Mouse (Mus musculus) hindbrain, embryonic 15.5 days (tissue): ENCODE data around the gene Ptprs. TPM values are rescaled to one million over a fixed set of nuclear protein-coding genes. Genes with fewer than 3 reads are reported as not detected.

Experiments used
- ATAC-seq: fragments of 200-750 bp; cut with Nextera tagmentation; 2 replicates; pipeline ENCODE4 v1.8.0; 2017; ENCODE audit warnings: low read depth, moderate number of reproducible peaks, moderate TSS enrichment; ENCODE audit not compliant: low FRiP score
- H3K27ac ChIP-seq: fragments of 300-500 bp; sonication (generic); replicated peaks from 2 replicates; pipeline ENCODE4 v1.5.1; 2015; ENCODE audit warnings: mild to moderate bottlenecking, inconsistent platforms
- H3K27me3 ChIP-seq: fragments of 300-500 bp; sonication (generic); 2 replicates; pipeline ENCODE4 v1.6.1; 2015; ENCODE audit warnings: control low read depth, inconsistent platforms
- H3K36me3 ChIP-seq: fragments of 300-500 bp; sonication (generic); 2 replicates; pipeline ENCODE4 v1.6.1; 2015; ENCODE audit warnings: control low read depth, inconsistent platforms
- H3K4me1 ChIP-seq: fragments of 300-500 bp; sonication (generic); replicated peaks from 2 replicates; pipeline ENCODE4 v1.6.1; 2015; ENCODE audit warnings: control low read depth, inconsistent platforms
- H3K4me2 ChIP-seq: fragments of 300-500 bp; sonication (generic); 2 replicates; pipeline ENCODE4 v1.6.1; 2015; ENCODE audit warnings: moderate library complexity, mild to moderate bottlenecking, inconsistent platforms
- H3K4me3 ChIP-seq: fragments of 300-500 bp; sonication (generic); 2 replicates; pipeline ENCODE4 v1.5.1; 2015; ENCODE audit warnings: mild to moderate bottlenecking, inconsistent platforms
- H3K9ac ChIP-seq: fragments of 300-500 bp; sonication (generic); 2 replicates; pipeline ENCODE4 v1.6.1; 2015; ENCODE audit warnings: inconsistent platforms
- H3K9me3 ChIP-seq: fragments of 300-500 bp; sonication (generic); 2 replicates; pipeline ENCODE4 v1.6.1; 2016; ENCODE audit warnings: control low read depth, inconsistent platforms
- WGBS: fragments of 180-500 bp; shearing (Covaris S2); methylation state at CpG from one replicate; pipeline ENCODE4 v1.1.7; 2015; 5-methylcytosine and 5-hydroxymethylcytosine counted together
- microRNA-seq: library from miRNA; unstranded; fragments of <30 nt; microRNA quantifications from one replicate; pipeline ENCODE4, GENCODE M21; 2016
- polyA plus RNA-seq: library from polyadenylated mRNA; unstranded; fragments of >200 nt; fragmentation: Nextera tagmentation; extraction: Ambion mirVana; gene quantifications from 2 replicates; pipeline ENCODE4 v1.2.1, GENCODE M21; 2015

Ptprs gene
- polyA plus RNA-seq, 1 experiment from 2014 or later: 302 TPM

GRCm38 (mm10) chr17:56365791-56366673 is 110.3 kb downstream of the Ptprs start:
- Histone ChIP-seq H3K4me1 (peaks cover 76% of the 10 kb centered on the region), H3K9ac (no peak overlapping the region), H3K9me3 (no peaks in the 10 kb centered on the region), H3K27me3 (no peaks in the 10 kb centered on the region), H3K36me3 (peaks cover 15% of the 10 kb centered on the region), H3K27ac (peak overlapping the region; percentile 71), H3K4me2 (no peak overlapping the region), H3K4me3 (no peak overlapping the region)
- 37% methylated on average over 7 of the region's 7 CpGs for WGBS
- ATAC-seq: peak; percentile 46

Small RNAs within 50 kb of the gene (microRNA-seq; reads per million reads assigned to microRNA genes)
- gene Mir6977: 4.1 reads per million, percentile 16 among the genes with 10 or more reads in this experiment

Other genes with a start within 250 kb of the Ptprs start
- gene Fem1a, start 219.7 kb downstream of the Ptprs start, polyA plus RNA-seq: 18.2 and 18.8 TPM in 2 replicates
- gene Ticam1, start 199.7 kb downstream of the Ptprs start, polyA plus RNA-seq: 1.3 and 1.8 TPM in 2 replicates
- 16.6 and 17.5 TPM in 2 replicates for gene Plin3, start 183.6 kb downstream of the Ptprs start, polyA plus RNA-seq
- not detected in 2 replicates for gene Arrdc5, start 176.2 kb downstream of the Ptprs start, polyA plus RNA-seq
- gene Uhrf1, start 173.2 kb downstream of the Ptprs start, polyA plus RNA-seq: 29.7 and 31.9 TPM in 2 replicates
- gene Kdm4b, start 150.4 kb downstream of the Ptprs start, polyA plus RNA-seq: 71.5 and 73.7 TPM in 2 replicates
- 0.17 TPM in 1 of 2 replicates, not detected in the other for gene Znrf4, start 35.9 kb upstream of the Ptprs start, polyA plus RNA-seq
- gene Gm20219, start 77.9 kb upstream of the Ptprs start, polyA plus RNA-seq: 0.46 and 1.3 TPM in 2 replicates
- gene Safb2, start 108.1 kb upstream of the Ptprs start, polyA plus RNA-seq: 71.4 and 81.2 TPM in 2 replicates
- gene Safb, start 108.3 kb upstream of the Ptprs start, polyA plus RNA-seq: 105 and 116 TPM in 2 replicates
- 180 and 193 TPM in 2 replicates for gene 2410015M20Rik, start 133.3 kb upstream of the Ptprs start, polyA plus RNA-seq
- gene Rpl36, start 136.9 kb upstream of the Ptprs start, polyA plus RNA-seq: 939 and 1,057 TPM in 2 replicates
- gene Lonp1, start 150.4 kb upstream of the Ptprs start, polyA plus RNA-seq: 44.2 and 49.2 TPM in 2 replicates
- 1.2 and 1.7 TPM in 2 replicates for gene Catsperd, start 151.7 kb upstream of the Ptprs start, polyA plus RNA-seq
- 103 and 107 TPM in 2 replicates for gene Ranbp3, start 196.8 kb upstream of the Ptprs start, polyA plus RNA-seq
- gene Ndufa11, start 241.3 kb upstream of the Ptprs start, polyA plus RNA-seq: 579 and 588 TPM in 2 replicates
- gene Vmac, start 241.5 kb upstream of the Ptprs start, polyA plus RNA-seq: 15.2 and 16.7 TPM in 2 replicates